Mouse (Mus musculus) cortical plate, adult 2 months (tissue): ENCODE data around the gene Mt4.

Source experiments
- CTCF ChIP-seq: fragments of 200-500 bp; IDR thresholded peaks from 2 replicates; pipeline ENCODE4 v1.5.1; 2011; ENCODE audit warnings: mild to moderate bottlenecking, control low read depth, low read length; ENCODE audit not compliant: insufficient read depth; ENCODE audit errors: extremely low read depth
- POLR2A ChIP-seq: fragments of 200-500 bp; IDR thresholded peaks from 2 replicates; pipeline ENCODE4 v1.6.1; 2011; ENCODE audit warnings: mild to moderate bottlenecking, low read length, control low read depth; ENCODE audit not compliant: insufficient read depth; ENCODE audit errors: extremely low read depth

DNA sequence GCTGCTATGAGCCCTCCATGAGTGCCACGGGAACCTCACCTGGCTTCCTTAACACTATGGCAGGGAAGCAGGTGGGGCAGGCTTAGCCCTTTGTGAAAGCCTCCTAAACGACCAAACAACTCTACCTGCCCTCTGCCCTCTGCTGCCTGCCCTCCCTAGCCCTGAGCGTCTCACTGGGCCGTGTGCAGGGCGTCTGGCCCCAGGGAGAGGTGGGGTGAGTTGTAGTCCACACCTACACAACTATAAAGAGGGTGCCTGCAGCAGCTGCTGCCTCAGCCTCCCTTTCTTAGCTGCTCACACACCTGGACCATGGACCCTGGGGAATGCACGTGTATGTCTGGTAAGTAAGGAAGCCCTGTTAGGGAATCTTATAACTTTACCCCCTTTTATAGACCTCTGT is at the start of gene Mt4:
- TF ChIP-seq CTCF (no peak), POLR2A (no peak)
